Mouse (Mus musculus) E14TG2a.4 (cell line): ENCODE results near the gene Lpp.

ENCODE experiments used
- CTCF ChIP-seq: conservative IDR thresholded peaks from 2 replicates; pipeline ENCODE4 v1.5.1; 2014; ENCODE audit warnings: low read length
- POU5F1 ChIP-seq: IDR thresholded peaks from 2 replicates; pipeline ENCODE4 v1.6.1; 2014; ENCODE audit warnings: low read length, borderline replicate concordance

- TF ChIP-seq CTCF, result no peak
- TF ChIP-seq POU5F1, result no peak
Measured at GRCm38 (mm10) chr16:24840073-24840472, 446.8 kb downstream of the Lpp start.
